Mouse (Mus musculus): ENCODE measurements around the gene Gusb.

Gene Gusb

DNA sequence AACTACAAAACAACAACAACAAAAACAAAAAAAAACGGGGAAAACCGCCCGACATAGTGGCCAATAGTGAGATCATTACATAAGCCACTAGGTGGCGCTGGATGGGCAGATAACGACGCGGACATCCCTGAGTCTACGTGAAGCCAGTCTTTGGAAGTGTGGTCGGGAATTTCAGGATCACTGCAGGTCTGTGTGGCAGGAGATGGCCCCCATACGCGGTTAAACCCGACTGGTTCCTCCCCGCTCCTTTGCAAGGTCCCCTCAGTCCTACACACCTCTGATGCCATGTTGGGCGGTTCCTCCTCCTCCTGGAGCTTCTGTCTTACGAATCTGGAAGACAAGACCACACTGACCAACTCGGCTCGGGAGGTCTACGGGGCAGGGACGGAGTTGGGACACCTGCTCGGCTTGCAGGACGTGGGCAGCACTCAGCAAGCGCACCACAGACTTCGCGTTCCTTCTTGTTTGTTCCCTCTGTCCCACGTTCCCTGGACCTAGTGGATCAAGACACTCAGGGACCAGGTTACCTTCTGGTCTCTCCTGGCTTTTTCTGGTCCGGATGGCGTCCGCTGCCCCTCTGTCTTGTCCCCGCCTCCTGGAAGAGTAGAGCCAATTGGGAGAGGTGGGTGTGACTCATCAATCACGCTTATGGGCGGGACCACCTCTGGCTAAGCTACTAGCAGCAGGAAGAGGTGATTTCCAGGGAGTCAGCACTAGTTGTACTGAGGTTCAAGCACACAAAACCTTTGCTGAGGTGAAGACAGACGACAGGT, 21.1 kb upstream of the Gusb start:
- peak; percentile 66 to 85 for DNase-seq (ENCODE audit: low spot score in 2 of 2)

DNA sequence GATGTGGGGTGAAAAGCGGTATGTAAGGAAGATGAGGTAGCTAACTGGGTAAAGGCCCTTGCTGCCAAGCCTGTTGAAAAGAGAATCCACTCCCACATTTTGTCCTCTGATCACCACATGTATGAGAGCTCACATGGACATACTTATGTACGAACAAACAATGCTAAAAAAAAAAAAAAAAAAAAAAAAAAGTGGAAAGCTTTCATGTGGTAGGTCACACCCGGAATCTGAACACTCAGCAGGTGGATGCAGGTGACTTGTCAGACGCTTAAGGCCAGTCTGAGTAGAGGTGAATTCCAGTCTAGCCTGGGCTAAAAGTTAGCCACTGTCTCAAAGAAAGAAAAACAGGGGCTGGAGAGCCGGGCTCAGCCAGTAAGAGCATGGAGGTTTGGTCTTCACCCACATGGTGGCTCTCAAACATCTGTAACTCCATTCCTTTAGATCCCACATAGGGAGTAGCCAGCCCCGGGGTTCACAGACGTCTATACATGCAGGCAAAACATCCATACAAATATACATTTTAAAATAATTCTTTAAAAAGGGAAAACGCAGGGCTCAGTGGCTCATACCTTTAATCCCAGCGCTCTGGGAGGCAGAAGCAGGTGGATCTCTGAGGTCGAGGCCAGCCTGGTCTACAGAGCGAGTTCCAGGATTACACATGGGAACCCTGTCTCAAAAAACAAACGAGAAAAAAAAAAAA, 20.4 kb upstream of the Gusb start:
- DNase-seq (ENCODE audit: low spot score in 2 of 2), result peak in 1 of 2 experiments; percentile 8

DNA sequence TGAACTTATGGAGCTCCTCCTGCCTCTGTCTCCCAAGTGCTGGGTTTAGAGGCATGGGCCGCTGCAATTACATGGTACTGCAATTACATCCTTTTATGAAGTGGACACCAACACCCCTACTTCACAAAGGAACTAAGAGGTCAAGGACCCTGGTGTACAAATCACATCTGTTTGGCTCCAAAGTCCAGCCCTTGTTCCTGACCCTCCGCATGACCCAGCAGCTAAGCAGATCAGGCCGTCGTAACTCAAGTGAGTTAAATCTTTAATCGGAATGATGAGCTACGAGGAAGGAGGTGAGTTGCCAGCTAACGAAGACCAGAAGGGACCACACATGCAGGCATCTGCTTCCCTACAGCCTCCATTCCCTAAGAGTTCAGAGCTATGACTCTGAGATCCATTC, 19.5 kb upstream of the Gusb start:
- DNase-seq (ENCODE audit: low spot score in 2 of 2), result no peak

DNA sequence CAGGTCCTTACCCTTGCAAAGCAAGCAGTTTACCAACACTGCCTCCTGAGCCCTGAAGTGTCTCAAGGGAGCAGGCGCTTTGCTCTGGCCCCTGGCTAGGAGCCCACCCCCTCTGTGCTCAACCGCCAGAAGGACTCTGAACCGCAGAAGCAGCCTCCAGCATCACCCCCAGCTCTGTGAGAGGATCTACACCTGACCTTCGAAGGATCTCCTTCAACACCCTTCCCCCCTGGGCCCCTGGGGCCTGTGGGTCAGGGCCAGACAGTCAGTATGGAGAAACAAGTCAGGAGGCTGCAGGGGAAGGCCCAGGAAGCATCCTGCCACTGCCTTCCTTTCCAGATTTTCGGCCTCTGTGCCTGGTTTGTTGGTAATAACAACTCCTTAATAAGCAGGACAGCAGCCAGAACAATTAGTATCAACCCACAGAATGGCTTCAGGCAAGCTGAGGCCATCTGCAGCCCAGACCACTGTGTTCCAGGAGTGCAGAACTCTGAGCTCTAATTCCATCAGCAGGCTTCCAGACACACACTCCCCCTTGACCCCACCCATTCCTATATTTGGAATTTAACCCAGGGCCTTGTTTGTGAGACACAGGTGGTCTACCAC, 18.6 kb upstream of the Gusb start:
- no peak for DNase-seq (ENCODE audit: low spot score in 2 of 2)

DNA sequence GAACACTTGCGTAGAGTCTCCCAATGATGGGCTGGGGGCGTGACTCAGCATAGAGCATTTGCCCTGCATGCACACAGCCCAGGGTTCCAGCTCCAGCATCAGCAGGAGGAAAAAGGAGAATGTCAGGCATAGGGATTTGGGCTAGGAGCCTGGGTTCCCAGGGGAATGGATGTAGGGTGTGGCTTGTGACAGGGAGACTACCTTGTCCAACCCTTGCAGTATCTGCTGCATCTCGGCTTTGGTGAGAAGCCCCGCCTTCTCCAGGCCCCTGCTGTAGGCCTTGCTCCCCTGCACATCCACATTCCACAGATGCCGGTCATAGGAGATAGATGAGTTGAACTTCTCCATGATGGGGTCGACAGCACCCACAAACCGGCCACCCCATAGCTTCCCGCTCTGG, 16.6 kb upstream of the Gusb start:
- DNase-seq (ENCODE audit: low spot score in 2 of 2), result no peak

DNA sequence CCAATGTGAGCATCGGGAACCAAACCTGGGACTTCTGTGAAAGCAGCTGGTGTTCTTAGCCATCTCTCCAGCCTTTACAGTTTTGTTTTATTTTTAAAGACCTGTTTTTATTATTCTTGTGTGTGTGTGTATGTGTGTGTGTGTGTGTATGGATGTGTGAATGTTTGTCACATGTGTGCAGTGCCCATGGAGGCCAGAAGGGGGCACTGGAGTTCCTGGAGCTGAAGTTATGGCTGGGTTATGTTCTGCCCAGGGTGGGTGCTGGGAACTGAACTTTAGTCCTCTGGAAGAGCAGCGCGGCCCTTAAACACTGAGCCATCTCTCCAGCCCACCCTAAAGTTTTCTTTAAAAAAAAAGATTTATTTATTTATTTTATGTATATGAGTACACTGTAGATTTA, 12.3 kb upstream of the Gusb start:
- DNase-seq (ENCODE audit: low spot score in 2 of 2), result no peak

DNA sequence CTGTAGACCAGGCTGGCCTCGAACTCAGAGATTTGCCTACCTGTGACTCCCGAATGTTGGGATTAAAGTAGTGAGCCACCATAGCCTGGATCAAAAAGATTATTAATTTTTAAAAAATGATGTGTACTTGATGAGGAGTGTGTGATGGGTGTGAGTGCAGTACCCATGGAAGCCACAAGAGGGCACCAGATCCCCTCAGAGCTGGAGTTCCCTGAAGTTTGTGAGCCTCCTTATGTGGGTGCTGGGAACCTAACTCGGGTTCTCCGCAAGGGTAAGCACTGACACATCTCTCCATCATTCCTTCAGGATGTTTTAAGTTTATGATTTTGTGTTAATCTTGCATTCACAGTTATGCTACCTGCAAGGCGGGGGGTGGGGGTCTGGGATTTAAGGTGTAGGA, 8.1 kb upstream of the Gusb start:
- peak in 1 of 2 experiments; percentile 32 for DNase-seq (ENCODE audit: low spot score in 2 of 2)

DNA sequence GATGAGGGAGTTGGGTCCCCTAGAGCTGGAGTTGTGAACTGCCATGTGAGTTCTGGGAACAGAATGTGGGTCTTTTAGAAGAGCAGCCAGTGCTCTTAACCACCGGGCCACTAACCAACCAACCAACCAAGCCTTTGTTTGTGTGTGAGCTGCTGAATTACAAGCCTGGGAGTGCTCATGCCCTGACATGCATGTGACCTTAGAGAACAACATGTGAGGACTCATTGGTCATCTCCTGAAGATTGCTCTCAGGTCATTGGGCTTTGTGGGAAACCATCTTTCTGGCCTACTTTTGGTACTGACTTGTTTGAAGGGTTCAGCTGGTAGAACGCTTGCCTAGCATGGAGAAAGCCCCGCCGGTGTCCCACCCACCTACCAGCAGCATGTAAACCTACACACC, 6.9 kb upstream of the Gusb start:
- no peak for DNase-seq (ENCODE audit: low spot score in 2 of 2)

DNA sequence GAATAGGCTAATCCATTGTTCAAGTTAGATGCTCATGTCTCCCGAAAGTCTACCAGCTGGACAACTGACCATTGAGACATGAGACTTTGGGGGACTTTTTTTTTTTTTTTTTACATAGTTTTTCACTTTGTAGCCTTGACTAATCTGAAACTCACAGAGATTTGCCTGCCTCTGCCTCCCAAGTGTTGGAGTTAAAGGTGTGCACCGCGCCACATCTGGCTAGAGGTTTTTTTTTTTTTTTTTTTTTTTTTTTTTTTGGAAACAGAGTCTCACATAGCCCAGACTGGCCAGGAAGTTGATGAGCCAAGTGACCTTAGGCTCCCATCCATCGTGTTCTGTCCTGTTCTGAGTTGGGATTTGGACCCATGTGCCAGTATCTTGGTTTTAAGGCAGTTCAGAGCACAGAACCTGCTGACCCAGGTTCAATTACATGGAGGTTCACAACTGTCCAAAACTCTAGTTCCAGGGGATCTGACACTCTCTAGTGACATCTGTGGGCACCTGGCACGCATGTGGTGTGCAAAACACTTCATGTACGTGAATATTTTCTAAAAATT, 5.3 kb upstream of the Gusb start:
- no peak for DNase-seq (ENCODE audit: low spot score in 2 of 2)

DNA sequence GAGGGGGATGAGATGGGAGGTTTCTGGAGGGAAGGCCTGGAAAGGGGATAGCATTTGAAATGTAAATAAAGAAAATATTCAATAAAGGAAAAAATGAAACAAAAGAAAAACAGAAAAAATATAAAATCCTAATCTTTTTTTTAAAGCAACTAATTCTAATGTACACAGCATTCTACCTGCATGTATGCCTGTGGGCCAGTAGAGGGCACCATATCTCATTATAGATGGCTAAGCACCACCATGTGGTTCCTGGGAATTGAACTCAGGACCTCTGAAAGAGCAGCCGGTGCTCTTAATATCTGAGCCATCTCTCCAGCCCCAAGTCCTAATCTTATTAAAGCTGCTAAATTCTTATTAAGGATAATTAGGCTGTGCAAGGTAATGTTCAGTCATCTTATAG, 4.5 kb upstream of the Gusb start:
- DNase-seq (ENCODE audit: low spot score in 2 of 2), result no peak

DNA sequence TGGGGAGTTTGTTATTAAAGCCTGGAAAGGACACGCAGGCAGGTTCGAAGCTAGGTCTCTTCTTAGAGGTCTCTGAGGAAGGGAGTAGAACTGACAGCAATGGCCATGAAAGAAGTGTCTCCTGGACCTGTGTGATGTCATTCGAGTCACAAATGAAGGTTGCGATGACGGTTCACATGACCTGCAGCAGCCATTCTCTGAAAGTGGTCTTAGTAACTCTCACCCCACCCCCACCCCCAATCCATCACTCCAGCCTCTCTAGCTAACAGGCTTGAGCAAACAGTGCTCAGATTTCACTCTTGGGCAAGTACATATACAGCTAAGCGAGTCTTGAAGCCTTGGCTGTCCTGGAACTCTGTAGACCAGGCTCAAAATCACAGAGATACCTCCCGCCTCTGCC, 380 bp upstream of the Gusb start:
- no peak for DNase-seq (ENCODE audit: low spot score in 2 of 2)

DNA sequence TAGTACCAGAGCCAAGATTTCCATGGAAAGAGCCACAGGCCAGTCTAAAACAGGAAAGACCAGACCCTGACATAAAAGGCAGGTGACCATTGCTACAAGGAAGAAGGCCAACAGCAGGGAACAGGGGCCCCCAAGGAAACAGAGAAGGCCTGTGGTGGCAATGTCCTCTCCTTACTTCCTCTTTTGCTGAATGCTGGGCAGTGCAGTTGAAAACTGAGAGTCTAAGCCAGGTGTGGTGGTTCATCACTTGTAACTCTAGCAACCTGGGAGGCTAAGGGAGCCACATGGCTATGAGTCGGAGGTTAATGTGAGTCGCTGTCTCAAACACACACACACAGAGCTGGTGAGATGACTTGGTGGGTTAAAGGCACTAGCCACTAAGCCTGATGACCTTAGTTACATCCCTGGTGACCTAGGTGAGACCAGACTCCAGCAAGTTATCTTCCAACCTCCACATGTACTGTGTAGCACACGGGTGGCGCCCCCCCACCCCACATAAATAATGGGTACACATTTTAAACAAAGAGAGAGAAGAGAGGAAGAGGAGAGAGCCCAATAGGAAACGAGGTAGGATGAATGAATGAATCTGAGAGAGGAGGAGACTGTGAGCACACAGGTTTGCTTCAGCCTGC, 1.4 kb downstream of the Gusb start:
- no peak for DNase-seq (ENCODE audit: low spot score in 2 of 2)

DNA sequence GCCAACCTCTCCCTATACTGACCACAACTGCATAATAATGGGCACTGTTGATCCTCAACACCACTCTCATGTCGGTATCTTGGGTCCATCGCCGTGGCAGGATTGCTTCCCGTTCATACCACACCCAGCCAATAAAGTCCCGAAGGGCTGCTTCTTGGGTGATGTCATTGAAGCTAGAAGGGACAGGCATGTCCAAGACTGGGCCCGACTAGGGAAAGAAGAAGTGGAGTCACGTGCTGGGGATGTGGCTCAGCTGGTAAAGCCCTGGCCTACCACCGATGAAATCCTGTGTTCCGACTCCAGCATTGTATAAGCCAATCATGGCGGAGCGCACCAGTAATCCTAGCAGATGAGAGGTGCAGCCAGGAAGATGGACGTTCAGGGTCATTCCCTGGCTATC, 2.1 kb downstream of the Gusb start:
- no peak for DNase-seq (ENCODE audit: low spot score in 2 of 2)

DNA sequence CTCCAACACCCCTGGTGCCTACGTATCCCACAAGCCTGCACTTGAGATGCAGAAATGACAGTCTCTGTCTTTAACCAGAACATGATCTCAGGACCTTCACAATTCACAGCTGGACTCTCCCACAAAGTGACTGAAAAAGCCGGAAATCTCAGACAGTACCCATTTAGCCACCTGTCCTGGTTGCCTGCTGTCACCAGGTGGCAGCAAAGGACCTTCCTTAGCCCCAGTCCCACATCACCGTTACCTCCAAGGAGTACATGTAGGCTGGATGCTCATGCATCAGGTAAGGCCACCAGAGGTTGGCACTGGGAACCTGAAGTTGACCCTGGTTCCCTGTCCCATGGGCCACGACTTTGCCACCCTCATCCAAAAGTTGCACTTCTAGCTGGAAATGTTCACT, 3.8 kb downstream of the Gusb start:
- DNase-seq (ENCODE audit: low spot score in 2 of 2), result peak in 1 of 2 experiments; percentile 76

DNA sequence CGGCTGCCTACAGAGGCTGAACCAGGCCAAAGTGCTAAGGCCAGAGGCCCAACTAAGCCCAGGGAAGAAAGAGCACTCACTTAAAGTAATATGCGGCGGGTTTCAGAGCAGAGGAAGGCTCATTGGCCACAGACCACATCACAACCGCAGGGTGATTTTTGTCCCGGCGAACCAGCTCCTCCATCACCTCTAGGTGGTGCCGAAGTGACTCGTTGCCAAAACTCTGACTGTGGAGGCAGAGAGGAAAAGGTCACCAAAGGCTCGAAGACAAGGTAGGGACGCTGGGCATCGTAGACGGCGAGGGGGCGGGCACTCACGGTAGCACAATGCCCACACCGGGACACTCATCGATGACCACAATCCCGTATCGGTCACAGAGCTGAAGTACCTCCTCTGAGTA, 5.1 kb downstream of the Gusb start:
- DNase-seq (ENCODE audit: low spot score in 2 of 2), result no peak

DNA sequence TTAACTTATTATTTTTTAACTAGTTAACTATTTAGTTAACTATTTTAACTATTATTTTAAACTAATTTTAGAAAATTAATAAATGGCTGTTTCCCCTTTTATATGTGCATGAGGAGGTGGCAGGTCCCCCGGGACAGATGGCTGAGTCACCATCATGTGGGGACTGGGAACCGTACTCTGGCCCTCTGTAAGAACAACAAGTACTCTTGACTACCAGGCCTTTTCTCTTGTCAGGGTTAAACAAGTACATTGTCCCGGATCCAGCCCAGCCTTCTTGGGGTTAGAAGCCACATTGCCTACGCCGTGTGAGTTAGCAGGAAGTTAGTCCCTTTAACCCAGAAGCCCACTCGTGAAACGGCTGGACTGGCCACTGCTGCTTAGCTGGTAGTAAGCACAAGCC, 7.9 kb downstream of the Gusb start:
- DNase-seq (ENCODE audit: low spot score in 2 of 2), result no peak

DNA sequence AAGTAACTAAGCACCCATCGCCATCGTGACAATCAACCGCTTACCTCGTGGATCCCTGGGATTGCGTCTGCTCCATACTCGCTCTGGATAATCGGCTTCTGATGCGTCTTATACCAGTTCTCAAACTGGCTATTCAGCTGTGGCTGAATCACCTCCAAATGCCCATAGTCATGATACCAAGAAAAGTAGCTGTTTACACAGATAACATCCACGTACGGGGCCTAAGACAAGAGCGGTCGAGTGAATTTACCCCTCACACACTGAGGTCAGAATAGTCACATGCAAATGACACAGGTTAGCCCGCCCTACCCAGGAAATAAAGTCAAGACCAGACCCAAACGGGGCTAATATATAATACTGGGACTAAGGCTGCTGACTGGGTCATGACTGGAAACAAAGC, 9.5 kb downstream of the Gusb start:
- DNase-seq (ENCODE audit: low spot score in 2 of 2), result no peak

DNA sequence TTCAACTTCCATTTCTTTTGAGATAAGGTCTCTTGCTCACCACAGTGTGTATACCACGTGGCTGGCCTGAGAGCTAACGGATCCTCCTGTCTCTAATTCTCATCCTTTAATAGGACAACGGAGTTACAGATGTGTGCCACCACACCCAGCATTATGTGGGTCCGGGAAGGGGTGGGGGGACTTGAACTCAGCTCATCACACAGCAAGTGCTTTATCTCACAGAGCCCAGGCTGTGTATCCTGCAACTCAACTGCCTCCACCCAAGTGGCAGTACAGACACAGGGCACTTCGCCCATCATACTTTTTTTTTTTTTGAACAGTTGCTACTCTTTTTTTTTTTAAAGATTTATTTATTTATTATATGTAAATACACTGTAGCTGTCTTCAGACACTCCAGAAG, 11.0 kb downstream of the Gusb start:
- DNase-seq (ENCODE audit: low spot score in 2 of 2), result no peak

DNA sequence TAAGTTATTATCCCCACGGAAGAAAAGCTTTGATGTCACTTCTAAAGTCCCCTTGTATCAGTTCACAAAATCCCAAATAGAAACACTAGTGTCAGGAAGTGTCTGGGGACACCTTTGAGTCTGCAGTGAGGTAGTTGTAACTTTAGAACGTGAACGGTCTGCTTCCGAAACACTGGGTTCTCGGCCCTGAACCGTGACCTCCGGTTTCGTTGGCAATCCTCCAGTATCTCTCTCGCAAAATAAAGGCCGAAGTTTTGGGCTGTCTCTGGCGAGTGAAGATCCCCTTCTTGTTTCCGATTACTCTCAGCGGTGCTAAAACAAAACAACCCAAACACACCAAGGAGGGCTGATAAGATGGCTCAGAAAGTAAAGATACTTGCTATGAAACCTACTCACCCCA, 13.5 kb downstream of the Gusb start:
- DNase-seq (ENCODE audit: low spot score in 2 of 2), result no peak

DNA sequence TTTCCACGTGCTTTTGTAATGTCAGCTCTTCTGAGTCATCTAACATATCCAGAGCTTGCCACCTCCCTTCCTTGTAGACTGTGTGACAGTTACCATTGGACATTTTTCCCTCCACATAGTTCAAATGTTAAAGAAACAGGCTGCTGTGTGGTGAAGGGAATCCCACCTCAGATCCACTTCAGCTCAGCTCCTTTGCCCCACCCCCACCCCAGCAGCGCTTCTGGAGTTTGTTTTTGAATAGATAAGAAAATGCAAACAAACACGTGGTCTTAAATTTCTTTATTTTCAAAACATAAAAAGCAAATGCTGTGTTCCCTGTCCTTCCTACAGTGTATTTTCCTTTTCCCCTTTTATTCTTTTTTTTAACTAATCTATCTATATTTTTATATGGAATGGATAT, 22.6 kb downstream of the Gusb start:
- no peak for DNase-seq (ENCODE audit: low spot score in 2 of 2)

DNA sequence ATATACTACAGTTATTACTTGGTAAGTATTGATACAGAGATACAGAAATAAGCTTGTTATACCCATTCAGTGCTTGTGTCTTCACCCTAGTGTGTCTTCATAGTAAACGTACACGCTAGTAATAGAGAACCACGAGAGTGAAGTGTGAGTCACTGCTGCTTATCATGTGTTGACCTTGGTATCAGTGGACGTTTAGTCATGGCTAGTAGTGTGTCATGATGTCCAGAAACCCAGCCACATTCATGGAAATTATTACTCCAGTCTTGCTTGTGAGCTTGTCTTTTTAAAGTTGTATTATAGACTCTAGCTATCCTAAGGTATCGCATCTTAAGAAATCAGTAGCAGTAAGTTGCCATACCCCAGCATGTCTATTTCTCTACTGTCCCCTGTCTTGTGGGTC, 24.2 kb downstream of the Gusb start:
- DNase-seq (ENCODE audit: low spot score in 2 of 2), result no peak

DNA sequence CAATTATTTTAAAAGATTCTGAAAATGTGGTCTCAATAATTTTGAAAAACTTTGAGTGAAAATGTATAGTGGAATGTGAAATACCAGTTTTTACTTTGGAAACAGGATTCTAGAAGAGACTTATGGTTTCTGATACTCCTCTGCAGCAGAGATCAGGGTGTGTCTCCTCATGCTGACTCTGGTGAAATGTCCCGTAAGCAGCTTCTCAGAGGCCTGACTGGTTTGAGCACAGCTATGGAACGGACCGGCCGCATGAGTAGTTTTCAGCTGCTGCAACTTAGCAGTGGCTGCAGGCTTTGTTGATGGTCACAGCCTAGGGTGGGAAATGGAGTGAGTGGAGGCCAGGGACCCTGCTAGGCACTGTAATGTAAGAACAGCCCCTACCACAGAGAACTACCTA, 25.1 kb downstream of the Gusb start:
- no peak for DNase-seq (ENCODE audit: low spot score in 2 of 2)

Measured in spleen, postnatal 10 days (tissue).